Mouse (Mus musculus): ENCODE data around the gene Ndrg2.
"Not testable (repeated sequence)": the region's sequence is repeated elsewhere in the genome, so short reads cannot be mapped to it uniquely, and the experiment has no call there.

Ndrg2 gene

GRCm38 (mm10) chr14:51883527-51884030 is 30.4 kb downstream of the Ndrg2 start:
- in situ Hi-C loops (cut with MboI), result loop anchor here (25.0 kb wide), 1 partner anchor 429 kb away; the partner anchor contains the start of gene Mettl3

- in situ Hi-C loops (cut with MboI), result loop anchor here (25.0 kb wide), 1 partner anchor 435 kb away; the partner anchor contains the start of gene Mettl3
Measured at GRCm38 (mm10) chr14:51877517-51877916, 36.4 kb downstream of the Ndrg2 start.

DNA sequence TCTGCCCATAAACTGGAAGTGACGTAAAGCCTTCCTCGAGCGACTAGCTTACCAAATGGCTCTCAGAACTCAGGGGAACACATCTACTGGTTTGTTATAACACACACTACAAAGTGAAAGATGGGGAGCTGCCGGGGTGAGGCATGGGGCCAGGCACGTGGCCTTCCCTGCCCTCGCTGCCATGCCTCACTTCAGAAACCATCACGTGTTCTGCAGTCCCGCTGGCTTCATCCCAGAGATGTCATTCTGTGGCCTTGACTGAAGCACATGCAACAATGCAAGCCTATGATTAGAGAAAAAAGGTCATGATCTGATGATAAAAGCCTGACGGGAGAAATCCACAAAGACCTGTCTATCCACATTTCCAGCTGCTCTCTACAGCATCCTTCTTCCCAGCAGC is 42.2 kb downstream of the Ndrg2 start:
- in situ Hi-C loops (cut with MboI), result no loop called here

DNA sequence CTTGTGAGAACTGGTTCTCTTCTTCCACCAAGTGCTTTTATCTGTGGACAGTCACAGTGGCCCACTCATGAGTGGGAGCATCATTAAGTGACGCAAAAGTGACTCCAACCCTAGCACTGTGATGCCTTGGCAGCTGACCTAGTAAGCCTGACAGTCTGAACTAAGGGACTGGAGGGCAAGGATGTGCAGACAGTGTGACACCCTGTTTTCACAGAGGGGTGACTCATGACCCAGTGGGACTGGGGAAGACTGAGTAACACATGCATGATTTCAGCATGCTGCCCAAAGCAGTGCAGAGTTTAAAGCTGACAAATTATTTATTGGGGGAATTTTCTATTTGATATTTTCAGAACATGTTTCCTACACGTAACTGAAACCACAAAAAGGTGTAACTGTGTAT is 43.2 kb downstream of the Ndrg2 start:
- in situ Hi-C loops (cut with MboI), result no loop called here

- in situ Hi-C loops (cut with MboI), result not testable (repeated sequence)
Measured at GRCm38 (mm10) chr14:51863603-51864002, 50.4 kb downstream of the Ndrg2 start.

DNA sequence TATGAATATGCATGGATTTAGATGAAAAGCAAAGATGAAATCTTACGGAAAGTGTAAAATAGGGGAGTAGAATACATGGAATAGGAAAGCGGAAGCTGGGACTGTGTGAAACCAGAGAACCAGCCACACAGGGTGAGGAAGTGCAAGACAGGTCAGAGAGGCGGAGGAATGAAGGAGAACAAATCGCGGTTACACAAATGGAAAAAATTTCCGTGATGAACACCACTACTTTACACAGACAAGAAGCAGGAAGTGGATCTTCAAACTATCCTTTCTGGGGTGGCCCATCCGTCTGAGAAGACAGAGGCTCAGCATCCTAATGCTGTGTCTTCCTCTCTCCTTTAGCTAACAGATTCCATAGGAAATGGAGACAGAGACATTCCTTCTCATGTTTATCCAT is 58.7 kb downstream of the Ndrg2 start:
- in situ Hi-C loops (cut with MboI), result not testable (repeated sequence)
